ENCODE assay signal across 11 mouse cellular contexts in genomic region chr14:60606194-60606593, GRCm38 (mm10). TPM values are rescaled to one million over a fixed set of nuclear protein-coding genes. Genes with fewer than 3 reads are reported as not detected.
DNase-seq lines count a peak whose midpoint lies in the region; ATAC-seq and TF ChIP-seq lines count a peak whose summit lies in the region.
"Had no signal": no experiment of that assay in that cellular context is flagged by ENCODE, and none has a peak within 500 bp of the region (broad histone marks: within the 10 kb centered on the region; RNA-seq: fewer than 3 reads in every experiment).

No protein-coding gene starts in this region.

- 40% methylated on average over 4 of the region's 4 CpGs for WGBS in lung, adult 2 months
- WGBS in midbrain, embryonic 14.5 days: 77% methylated on average over 4 of the region's 4 CpGs

- no peak overlapping the region for H3K27ac ChIP-seq in midbrain, embryonic 14.5 days (replicated peaks; ENCODE audit: low read depth, low read length)
- H3K27ac ChIP-seq: heart, embryonic 13.5 days; macrophage had no signal

- no peaks in the 10 kb centered on the region for H3K27me3 ChIP-seq in midbrain, embryonic 14.5 days (ENCODE audit: control insufficient read depth, insufficient read depth, low read length)
- H3K27me3 ChIP-seq: heart, embryonic 13.5 days had no signal

- H3K4me3 ChIP-seq in lung, adult 2 months (replicated peaks; ENCODE audit: extremely low read depth, low read depth, low read length): no peak overlapping the region
- H3K4me3 ChIP-seq in midbrain, embryonic 14.5 days (replicated peaks; ENCODE audit: low read depth, low read length): no peak overlapping the region
- H3K4me3 ChIP-seq: heart, embryonic 13.5 days had no signal

- H3K9ac ChIP-seq in midbrain, embryonic 14.5 days (replicated peaks; ENCODE audit: low read length): no peak overlapping the region
- H3K9ac ChIP-seq: heart, embryonic 13.5 days had no signal

- TF ChIP-seq POLR2A in lung, adult 2 months (IDR thresholded peaks at IDR 0.05; ENCODE audit: borderline replicate concordance, extremely low read depth, low read depth, low read length): no peak

- no peaks in the 10 kb centered on the region for H3K9me3 ChIP-seq in midbrain, embryonic 14.5 days (ENCODE audit: control insufficient read depth, low read length)
- H3K9me3 ChIP-seq: heart, embryonic 13.5 days had no signal

- no peaks in the 10 kb centered on the region for H3K36me3 ChIP-seq in midbrain, embryonic 14.5 days (ENCODE audit: control insufficient read depth, insufficient read depth, low read length)
- H3K36me3 ChIP-seq: heart, embryonic 13.5 days had no signal

- H3K4me1 ChIP-seq in lung, adult 2 months (ENCODE audit: control insufficient read depth, insufficient read depth, low read length): 0 out of 2 replicates have a peak, but pooled peaks cover 4% of the 10 kb centered on the region
- H3K4me1 ChIP-seq in midbrain, embryonic 14.5 days (ENCODE audit: control insufficient read depth, insufficient read depth, low read length): no peaks in the 10 kb centered on the region

- no peak overlapping the region for H3K4me2 ChIP-seq in midbrain, embryonic 14.5 days (ENCODE audit: low read length)
- H3K4me2 ChIP-seq: heart, embryonic 13.5 days had no signal

- peak; percentile 45 to 62 for DNase-seq in cerebellum, postnatal 25 days
- DNase-seq in cerebellum, adult 9-11 months: no peak
- peak; percentile 39 to 54 for DNase-seq in adrenal gland, postnatal 36 days
- DNase-seq in heart, postnatal 4 days: peak; percentile 47
- peak; percentile 39 for DNase-seq in lung, adult 2 months
- DNase-seq in ovary, postnatal 10 days (ENCODE audit: low spot score): no peak
- no peak for DNase-seq in spleen, postnatal 10 days (ENCODE audit: low spot score in 2 of 2)
- no peak for DNase-seq in midbrain, embryonic 14.5 days
- DNase-seq: right cerebral cortex, adult 18-20 months had no signal

- no peak for TF ChIP-seq CTCF in lung, adult 2 months (IDR thresholded peaks at IDR 0.05; ENCODE audit: insufficient read depth, low read length)

- ATAC-seq in midbrain, embryonic 14.5 days (ENCODE audit: low FRiP score, low TSS enrichment): no peak

RNA-seq across cellular contexts. Expression of gene Spata13, which starts 27.6 kb away (rescaled TPM):
- total RNA-seq in adrenal gland, postnatal 36 days (2021): 100 to 1,000 TPM; 152 to 167 TPM
- total RNA-seq in heart, postnatal 4 days (2021): 10 to 100 TPM; 50.1 to 52.8 TPM
- 20.3 and 20.8 TPM in 2 replicates for polyA plus RNA-seq in lung, adult 2 months (2012; rRNA removed)
- polyA plus RNA-seq in midbrain, embryonic 14.5 days (2014; fragmentation: Nextera tagmentation; extraction: Ambion mirVana): 22.0 and 31.6 TPM in 2 replicates

Comparison
In these comparisons a context has a peak if more than half of its experiments do, and no peak if none do; other contexts are left out.
1. DNase-seq: peak in cerebellum, postnatal 25 days (2 of 2), adrenal gland, postnatal 36 days (2 of 2), heart, postnatal 4 days (single experiment) and lung, adult 2 months (single experiment); none in cerebellum, adult 9-11 months (single experiment), ovary, postnatal 10 days (single experiment), spleen, postnatal 10 days (0 of 2) and midbrain, embryonic 14.5 days (single experiment).